Mouse (Mus musculus): ENCODE measurements at regions not wholly inside any gene's neighbourhood (a gene's known extent, or its start where the extent isn't known, plus 50 kb on each side); places are given as distances from the start of the nearest gene placed in this dataset.
A peak's percentile ranks its signal among the peaks of the same experiment; 100 is the strongest.

DNA sequence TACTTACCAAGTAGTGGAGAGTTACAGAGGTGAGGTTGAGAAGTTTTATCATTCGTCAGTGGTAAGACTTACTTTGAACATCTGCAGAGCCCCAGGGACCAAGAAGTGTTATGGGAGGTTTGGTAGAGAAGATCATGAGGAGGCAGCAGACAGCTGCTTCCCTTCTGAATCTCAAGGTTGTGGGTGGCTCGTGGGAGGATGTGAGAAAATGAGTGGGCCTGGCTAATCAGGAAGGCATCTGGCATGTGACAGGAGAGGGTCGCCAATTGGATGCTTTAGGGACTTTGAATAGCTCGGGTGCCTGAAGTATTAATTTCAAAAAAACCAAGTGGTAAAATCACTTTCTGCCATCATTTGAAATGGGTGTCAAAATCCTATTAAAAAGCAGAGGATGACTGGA lies 258.9 kb downstream of the Sqor start:
- Histone ChIP-seq H3K4me3 (no peak overlapping the region), H3K27ac (no peak overlapping the region), H3K4me1 (no peaks in the 10 kb centered on the region), H3K27me3 (ENCODE audit: insufficient read depth, poor library complexity, severe bottlenecking) (no peaks in the 10 kb centered on the region), H3K36me3 (no peaks in the 10 kb centered on the region), H3K9me3 (no peaks in the 10 kb centered on the region)
- no peak for DNase-seq (ENCODE audit: low spot score)
- WGBS: 41% methylated on average over 4 of the region's 4 CpGs

DNA sequence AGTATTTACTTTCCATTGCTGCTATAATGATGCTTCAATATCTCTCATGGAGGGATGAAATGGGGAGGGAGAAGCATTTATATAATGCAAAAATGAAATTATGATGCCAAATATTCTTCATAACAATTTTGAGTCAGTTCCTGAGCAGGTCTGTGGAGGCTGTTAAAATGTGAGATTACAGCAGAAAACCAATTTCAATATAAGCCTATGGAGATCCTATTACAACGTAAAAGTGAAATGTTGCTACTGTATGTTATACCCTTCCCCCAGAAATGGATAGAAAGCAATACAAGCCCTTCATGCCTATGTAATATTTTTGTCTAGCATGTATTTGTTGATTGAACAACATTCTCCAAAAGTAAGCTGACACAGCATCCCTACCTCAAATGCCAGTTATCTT lies 259.3 kb downstream of the Sqor start:
- Histone ChIP-seq H3K4me1 (no peaks in the 10 kb centered on the region), H3K4me3 (no peak overlapping the region), H3K9me3 (no peaks in the 10 kb centered on the region), H3K36me3 (no peaks in the 10 kb centered on the region), H3K27me3 (ENCODE audit: insufficient read depth, poor library complexity, severe bottlenecking) (no peaks in the 10 kb centered on the region), H3K27ac (no peak overlapping the region)
- WGBS: 86% methylated on average over 1 of the region's 1 CpGs
- DNase-seq (ENCODE audit: low spot score): no peak

DNA sequence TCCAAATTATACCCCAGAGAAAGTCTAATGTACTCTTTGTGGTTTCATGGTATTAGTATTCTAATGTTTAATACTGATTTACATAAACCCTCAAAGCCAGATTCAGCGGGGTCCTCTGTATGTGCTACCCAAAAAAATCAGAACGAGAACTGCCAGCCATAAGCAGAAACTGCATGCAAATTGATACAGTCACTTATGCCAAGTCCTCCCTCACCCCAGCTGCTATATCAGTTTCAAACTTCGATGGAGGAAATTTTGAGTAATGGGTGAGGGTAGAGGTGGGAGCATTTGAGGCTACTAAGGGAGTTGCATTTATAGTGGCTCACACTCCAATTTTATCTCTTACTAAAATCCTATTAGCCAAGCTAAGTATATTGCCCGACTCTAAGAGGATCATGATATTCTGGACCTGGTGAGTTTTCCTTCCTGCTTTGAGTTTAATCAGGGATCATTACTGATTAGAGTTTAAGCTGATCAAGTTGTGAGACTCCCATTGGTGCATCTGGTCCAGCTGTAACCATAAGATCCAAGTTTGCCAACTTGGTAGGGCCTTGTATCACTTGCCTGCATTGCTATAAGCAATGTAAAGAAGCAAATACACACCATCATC lies 260.0 kb downstream of the Sqor start:
- no peak for DNase-seq (ENCODE audit: low spot score)
- H3K27ac ChIP-seq: no peak overlapping the region
- H3K27me3 ChIP-seq (ENCODE audit: insufficient read depth, poor library complexity, severe bottlenecking): no peaks in the 10 kb centered on the region
- no peak overlapping the region for H3K4me3 ChIP-seq
- WGBS: 84% methylated on average over 4 of the region's 4 CpGs
- no peaks in the 10 kb centered on the region for H3K9me3 ChIP-seq
- H3K36me3 ChIP-seq: no peaks in the 10 kb centered on the region
- H3K4me1 ChIP-seq: no peaks in the 10 kb centered on the region

DNA sequence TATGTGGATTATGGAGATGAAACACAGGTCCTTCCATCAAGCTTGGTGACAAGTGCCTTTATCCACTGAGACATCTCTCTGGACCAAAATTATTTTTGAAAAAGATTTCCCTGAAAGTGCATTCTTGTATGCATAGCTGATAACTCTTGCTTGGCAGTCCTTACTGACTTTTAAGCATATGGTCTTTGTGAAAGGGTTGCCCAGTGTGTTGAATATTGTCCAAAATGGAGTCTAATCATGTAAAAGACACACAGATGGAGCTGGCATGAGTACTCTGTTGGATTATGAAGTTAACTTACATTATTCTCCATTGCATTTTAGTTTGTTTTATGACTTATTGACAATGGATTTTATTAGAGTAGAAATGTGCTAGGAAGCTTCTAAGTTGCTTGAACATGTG lies 282.3 kb downstream of the Sqor start:
- no peak overlapping the region for H3K4me3 ChIP-seq
- H3K4me1 ChIP-seq: no peaks in the 10 kb centered on the region
- H3K9me3 ChIP-seq: no peaks in the 10 kb centered on the region
- H3K27ac ChIP-seq: no peak overlapping the region
- H3K27me3 ChIP-seq (ENCODE audit: insufficient read depth, poor library complexity, severe bottlenecking): no peaks in the 10 kb centered on the region
- no peaks in the 10 kb centered on the region for H3K36me3 ChIP-seq
- DNase-seq (ENCODE audit: low spot score): no peak

DNA sequence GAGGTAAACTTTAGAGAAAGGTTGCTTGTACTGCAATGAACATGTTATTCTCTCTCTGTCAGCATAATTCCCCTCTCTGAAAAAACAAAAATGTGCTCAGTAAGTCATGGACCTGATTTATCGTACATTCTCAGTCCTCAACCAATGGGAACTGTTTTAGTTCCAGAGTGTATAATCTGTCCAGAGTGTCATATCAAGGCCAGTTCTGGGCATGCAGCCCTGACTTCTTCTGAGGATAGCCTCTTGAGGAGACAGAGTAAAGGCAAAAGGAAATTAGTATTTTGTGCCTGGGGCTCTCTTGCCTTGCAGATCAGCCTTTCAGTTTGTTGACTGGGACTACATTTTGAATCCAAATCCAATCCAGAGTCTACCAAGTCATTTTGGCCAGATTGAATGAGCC lies 299.6 kb downstream of the Sqor start:
- H3K9me3 ChIP-seq: no peaks in the 10 kb centered on the region
- no peak overlapping the region for H3K4me3 ChIP-seq
- H3K27me3 ChIP-seq (ENCODE audit: insufficient read depth, poor library complexity, severe bottlenecking): no peaks in the 10 kb centered on the region
- DNase-seq (ENCODE audit: low spot score): no peak
- no peaks in the 10 kb centered on the region for H3K36me3 ChIP-seq
- peaks cover 3% of the 10 kb centered on the region; the same call in 1 of the 2 replicates for H3K4me1 ChIP-seq
- 82% methylated on average over 1 of the region's 1 CpGs for WGBS
- H3K27ac ChIP-seq: no peak overlapping the region

DNA sequence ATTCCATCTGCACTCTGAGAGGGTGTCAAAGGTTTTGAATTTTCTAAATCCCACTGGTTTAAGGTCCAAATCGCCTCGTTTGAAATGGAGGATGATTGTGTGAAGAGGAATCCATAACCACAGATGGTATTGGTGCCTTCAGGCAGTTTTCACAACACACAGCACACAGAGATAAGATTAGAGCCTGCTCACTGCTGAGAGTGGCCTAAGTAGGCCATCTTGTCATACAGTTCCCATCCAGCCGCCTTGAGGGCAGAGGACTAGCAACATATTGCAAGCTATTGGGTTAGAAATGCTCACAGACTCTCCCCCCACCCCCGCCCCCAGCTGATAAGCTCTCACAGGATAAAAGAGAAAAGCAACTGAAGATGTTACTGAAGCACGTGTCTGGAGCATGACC lies 303.8 kb downstream of the Sqor start:
- 28% methylated on average over 5 of the region's 5 CpGs for WGBS
- no peak overlapping the region for H3K4me3 ChIP-seq
- no peak for DNase-seq (ENCODE audit: low spot score)

DNA sequence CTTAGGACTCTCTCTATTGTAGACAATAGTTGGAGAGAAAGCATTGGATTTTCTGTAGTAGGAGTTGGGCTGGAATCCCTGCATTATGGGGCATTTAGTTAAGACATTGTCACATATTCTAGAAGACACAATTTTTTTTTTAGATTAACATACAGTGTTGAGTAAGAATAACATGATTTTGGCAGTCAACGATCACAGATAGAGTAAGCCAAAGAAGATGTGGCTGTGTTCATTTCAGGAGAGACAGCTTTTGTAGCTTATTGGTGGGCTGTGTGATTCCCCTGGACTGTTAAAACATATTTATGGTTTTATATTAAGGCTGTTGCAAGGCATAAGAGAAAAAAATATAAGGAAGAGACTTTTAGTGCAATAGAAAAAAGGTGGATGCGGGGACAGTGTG lies 307.6 kb downstream of the Sqor start:
- no peak overlapping the region for H3K27ac ChIP-seq
- DNase-seq (ENCODE audit: low spot score): no peak
- H3K4me1 ChIP-seq: peaks cover 3% of the 10 kb centered on the region; the same call in 1 of the 2 replicates
- no peaks in the 10 kb centered on the region for H3K9me3 ChIP-seq
- no peak overlapping the region for H3K4me3 ChIP-seq
- 92% methylated on average over 2 of the region's 2 CpGs for WGBS
- no peaks in the 10 kb centered on the region for H3K27me3 ChIP-seq (ENCODE audit: insufficient read depth, poor library complexity, severe bottlenecking)
- H3K36me3 ChIP-seq: no peaks in the 10 kb centered on the region

More for the DNA sequence above, 303.8 kb downstream of the Sqor start:
- no peaks in the 10 kb centered on the region for H3K9me3 ChIP-seq
- no peaks in the 10 kb centered on the region for H3K36me3 ChIP-seq
- no peaks in the 10 kb centered on the region for H3K27me3 ChIP-seq (ENCODE audit: insufficient read depth, poor library complexity, severe bottlenecking)
- H3K27ac ChIP-seq: no peak overlapping the region
- peaks cover 3% of the 10 kb centered on the region; the same call in 1 of the 2 replicates for H3K4me1 ChIP-seq

DNA sequence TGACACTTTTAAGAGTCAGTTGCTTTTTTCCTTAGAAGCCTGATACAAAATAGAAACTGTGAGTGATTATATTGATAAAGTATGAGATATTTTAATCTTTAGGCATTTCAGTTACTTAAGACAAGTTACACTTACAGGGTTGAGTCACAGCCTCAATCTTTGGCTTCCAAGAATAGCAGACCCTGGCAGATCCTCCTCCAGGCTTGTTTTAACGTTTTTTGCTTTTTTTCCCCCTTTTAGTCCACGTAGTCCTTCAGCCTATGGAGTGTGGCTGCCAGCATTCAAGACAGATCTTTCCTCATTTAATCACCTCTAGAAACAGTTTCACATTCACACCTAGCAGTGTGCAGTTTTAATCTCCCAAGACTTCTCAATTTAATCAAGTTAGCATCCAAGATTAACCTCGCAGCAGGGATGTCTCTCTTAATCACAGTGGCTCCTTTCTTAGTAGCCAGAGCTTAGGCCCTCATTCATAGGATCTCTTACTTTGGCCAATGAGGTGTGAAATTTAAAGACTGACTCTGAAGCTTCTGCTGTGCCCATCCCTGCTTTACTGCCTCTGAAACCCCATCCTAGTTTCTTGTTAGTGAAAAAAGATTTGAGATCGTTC lies 308.5 kb downstream of the Sqor start:
- Histone ChIP-seq H3K4me3 (no peak overlapping the region), H3K36me3 (no peaks in the 10 kb centered on the region), H3K9me3 (no peaks in the 10 kb centered on the region), H3K27ac (no peak overlapping the region), H3K27me3 (ENCODE audit: insufficient read depth, poor library complexity, severe bottlenecking) (no peaks in the 10 kb centered on the region), H3K4me1 (peaks cover 3% of the 10 kb centered on the region; the same call in 1 of the 2 replicates)
- DNase-seq (ENCODE audit: low spot score): no peak
- WGBS: 40% methylated on average over 4 of the region's 4 CpGs

DNA sequence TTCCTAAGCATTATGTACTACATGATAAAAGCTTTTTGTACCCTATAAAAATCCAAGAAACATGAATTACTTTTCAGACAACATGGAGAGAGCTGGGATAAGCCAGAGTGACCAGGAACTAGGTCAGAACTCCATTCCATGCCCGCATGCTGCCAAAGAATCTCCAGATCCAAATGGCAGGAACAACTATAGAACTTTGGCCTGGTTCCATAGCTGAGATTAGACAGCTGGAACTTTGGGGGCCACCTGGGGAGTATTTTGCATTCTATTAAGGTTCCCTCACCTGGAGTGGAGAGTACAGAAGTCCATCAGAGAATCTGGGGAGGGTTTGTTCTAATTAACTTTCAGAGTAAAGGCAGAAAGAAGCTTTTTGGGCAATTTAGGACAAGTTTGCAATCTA lies 327.7 kb downstream of the Sqor start:
- WGBS: 84% methylated on average over 1 of the region's 1 CpGs
- H3K27me3 ChIP-seq (ENCODE audit: insufficient read depth, poor library complexity, severe bottlenecking): no peaks in the 10 kb centered on the region
- H3K9me3 ChIP-seq: no peaks in the 10 kb centered on the region
- no peak overlapping the region for H3K27ac ChIP-seq
- no peak for DNase-seq (ENCODE audit: low spot score)
- H3K4me1 ChIP-seq: no peaks in the 10 kb centered on the region
- no peaks in the 10 kb centered on the region for H3K36me3 ChIP-seq
- no peak overlapping the region for H3K4me3 ChIP-seq

DNA sequence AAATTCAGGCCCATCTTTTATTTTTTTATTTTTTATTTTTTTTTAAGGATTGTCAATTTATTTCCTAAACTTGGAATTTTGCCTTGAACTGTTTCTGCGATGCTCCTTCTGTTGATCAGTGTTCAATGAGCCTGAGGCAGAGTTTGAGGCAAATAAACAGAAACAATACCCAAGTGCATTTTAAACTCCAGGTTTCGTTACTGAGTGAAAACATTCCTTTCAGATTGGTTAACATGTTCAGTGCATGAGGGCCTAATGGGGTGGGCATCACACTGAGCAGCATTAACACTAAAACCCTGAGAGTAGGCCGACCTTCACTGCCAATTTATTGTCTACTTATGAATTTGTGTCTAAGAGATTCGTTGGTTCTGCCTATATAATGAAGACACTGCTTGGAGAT lies 338.5 kb downstream of the Sqor start:
- H3K4me1 ChIP-seq: no peaks in the 10 kb centered on the region
- DNase-seq (ENCODE audit: low spot score): no peak
- H3K36me3 ChIP-seq: no peaks in the 10 kb centered on the region
- H3K27me3 ChIP-seq (ENCODE audit: insufficient read depth, poor library complexity, severe bottlenecking): no peaks in the 10 kb centered on the region
- WGBS: 76% methylated on average over 4 of the region's 4 CpGs
- no peak overlapping the region for H3K4me3 ChIP-seq
- no peaks in the 10 kb centered on the region for H3K9me3 ChIP-seq
- no peak overlapping the region for H3K27ac ChIP-seq

DNA sequence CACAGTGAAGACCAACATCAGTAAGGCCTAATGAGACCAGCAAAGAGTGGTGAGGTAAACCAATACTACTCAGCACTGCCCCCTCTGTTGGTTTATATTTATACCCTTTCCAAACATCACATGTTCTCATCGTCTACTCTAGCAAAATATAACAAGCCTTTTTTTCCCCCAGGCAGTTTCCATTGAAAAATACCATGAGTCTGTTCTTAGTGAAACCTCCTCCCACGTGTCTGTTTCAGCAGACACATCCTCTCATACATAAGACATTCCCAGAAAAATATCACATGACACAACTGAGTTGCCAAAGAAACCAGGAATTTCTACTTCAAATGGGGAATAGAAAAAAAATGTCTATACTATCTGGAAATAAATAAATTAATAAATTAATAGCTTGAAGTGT lies 366.5 kb downstream of the Sqor start:
- no peaks in the 10 kb centered on the region for H3K27me3 ChIP-seq (ENCODE audit: insufficient read depth, poor library complexity, severe bottlenecking)
- no peak for DNase-seq (ENCODE audit: low spot score)
- H3K9me3 ChIP-seq: no peaks in the 10 kb centered on the region
- H3K4me3 ChIP-seq: no peak overlapping the region
- no peaks in the 10 kb centered on the region for H3K4me1 ChIP-seq
- H3K36me3 ChIP-seq: no peaks in the 10 kb centered on the region
- H3K27ac ChIP-seq: no peak overlapping the region
- WGBS: 74% methylated on average over 2 of the region's 2 CpGs

DNA sequence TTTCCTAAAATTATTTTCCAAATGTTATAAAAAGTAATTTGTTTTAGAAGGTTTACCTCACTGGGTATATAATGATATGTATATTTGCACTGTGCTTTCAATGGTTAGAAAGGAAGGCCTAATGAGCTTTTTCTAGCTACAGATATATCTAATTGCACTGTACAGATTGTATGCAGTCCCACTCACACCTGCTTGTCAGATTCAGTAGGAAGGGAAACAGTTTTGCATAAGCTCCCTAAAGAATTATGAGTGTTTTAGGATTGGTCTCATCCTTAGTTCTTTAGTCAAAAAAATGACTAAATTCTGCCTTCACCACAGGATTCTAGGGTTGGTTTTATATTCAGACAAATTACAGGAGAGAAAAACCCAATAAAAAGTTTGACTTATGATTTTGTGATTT lies 388.1 kb downstream of the Sqor start:
- Histone ChIP-seq H3K36me3 (no peaks in the 10 kb centered on the region), H3K27ac (no peak overlapping the region), H3K27me3 (ENCODE audit: insufficient read depth, poor library complexity, severe bottlenecking) (no peaks in the 10 kb centered on the region), H3K4me3 (no peak overlapping the region), H3K4me1 (no peaks in the 10 kb centered on the region), H3K9me3 (no peaks in the 10 kb centered on the region)
- DNase-seq (ENCODE audit: low spot score): no peak

DNA sequence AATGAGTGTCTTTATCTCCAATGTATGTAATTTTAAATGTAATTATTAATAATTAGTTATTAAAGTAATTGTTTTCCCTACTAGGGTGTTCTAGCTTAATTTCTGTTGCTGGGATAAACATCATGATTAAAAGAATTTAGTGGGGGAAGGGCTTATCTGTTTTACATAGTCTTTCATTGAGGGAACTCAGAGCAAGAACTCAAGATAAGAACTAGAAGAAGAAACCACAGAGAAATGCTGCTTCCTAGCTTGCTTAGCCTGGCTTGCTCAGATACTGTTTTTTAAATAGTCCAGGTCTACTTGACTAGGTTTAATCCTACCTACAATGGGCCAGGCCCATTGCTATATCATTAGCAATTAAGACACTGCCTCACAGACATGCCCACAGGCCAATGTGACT lies 400.3 kb downstream of the Sqor start:
- Histone ChIP-seq H3K4me1 (peaks cover 5% of the 10 kb centered on the region), H3K9me3 (no peaks in the 10 kb centered on the region), H3K36me3 (no peaks in the 10 kb centered on the region), H3K4me3 (no peak overlapping the region), H3K27me3 (ENCODE audit: insufficient read depth, poor library complexity, severe bottlenecking) (no peaks in the 10 kb centered on the region), H3K27ac (no peak overlapping the region)
- DNase-seq (ENCODE audit: low spot score): no peak

DNA sequence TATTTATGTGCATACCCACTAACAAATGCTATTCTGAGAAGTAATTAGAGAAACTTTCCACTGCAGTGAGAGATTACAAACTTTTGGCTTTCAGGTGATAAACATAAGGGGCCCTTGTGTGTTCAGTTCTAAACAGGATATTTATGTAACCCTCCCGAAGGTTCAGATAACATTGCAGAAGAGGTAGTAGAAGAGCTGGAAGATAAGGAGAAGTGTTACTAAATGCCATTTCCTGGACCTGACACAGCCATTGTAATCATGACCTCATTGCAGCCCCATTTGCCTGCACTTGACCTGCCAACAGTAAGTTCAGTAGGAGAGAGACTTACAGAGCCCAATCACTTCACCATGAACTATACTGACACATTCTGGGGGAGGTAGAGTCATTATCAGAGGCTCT lies 405.6 kb downstream of the Sqor start:
- Histone ChIP-seq H3K4me1 (peaks cover 12% of the 10 kb centered on the region), H3K36me3 (no peaks in the 10 kb centered on the region), H3K9me3 (no peaks in the 10 kb centered on the region), H3K27ac (peak overlapping the region; percentile 29; the same call in 1 of the 2 replicates), H3K27me3 (ENCODE audit: insufficient read depth, poor library complexity, severe bottlenecking) (no peaks in the 10 kb centered on the region), H3K4me3 (no peak overlapping the region)
- no peak for DNase-seq (ENCODE audit: low spot score)
- WGBS: 6% methylated on average over 1 of the region's 1 CpGs
